In the genomic region with DNA sequence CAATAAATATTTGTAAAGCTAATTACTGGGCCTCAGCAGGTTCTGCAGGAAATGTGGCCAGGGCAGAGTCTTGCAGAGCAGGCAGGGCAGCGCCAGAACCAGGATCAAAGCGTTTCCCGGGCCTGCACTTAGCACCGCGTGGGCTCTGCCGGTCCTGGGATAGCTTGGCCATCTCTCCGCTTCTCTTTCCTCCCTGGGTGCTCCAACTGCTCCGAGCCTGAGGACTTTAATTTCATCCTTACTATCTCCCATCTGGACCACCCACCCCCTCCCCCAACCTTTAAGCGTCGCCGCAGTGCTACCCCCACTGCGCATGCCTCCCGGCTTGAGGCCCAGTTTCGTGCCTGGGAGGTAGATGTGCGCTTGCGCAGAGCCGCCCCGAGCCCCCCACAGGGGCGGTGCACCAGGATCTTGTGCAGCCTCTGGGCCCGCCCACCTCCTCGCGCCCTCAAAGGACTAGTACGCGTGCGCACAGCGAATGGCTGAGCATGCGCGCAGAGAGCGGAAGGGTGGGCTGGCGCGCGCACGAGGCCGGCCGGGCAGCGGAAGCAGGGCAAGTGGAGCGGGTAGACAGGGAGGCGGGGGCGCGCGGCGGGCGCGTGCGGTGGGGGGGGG, we compare ENCODE assay signal across 7 mouse cellular contexts. TPM values are rescaled to one million over a fixed set of nuclear protein-coding genes. Genes with fewer than 3 reads are reported as not detected.
DNase-seq lines count a peak whose midpoint lies in the region; ATAC-seq lines count a peak whose summit lies in the region.

Gene Smarca4, plus strand, starts transcription at position 553 of the 615 bp plus-strand sequence.

- H3K36me3 ChIP-seq in embryonic facial prominence, embryonic 12.5 days, result no peaks in the 10 kb centered on the region
- H3K36me3 ChIP-seq in limb, embryonic 11.5 days (ENCODE audit: control insufficient read depth, insufficient read depth, low read length), result no peaks in the 10 kb centered on the region
- no peaks in the 10 kb centered on the region; the same call in none of the 2 replicates for H3K36me3 ChIP-seq in midbrain, embryonic 14.5 days (ENCODE audit: control insufficient read depth, insufficient read depth, low read length)

- peak; percentile 99 for DNase-seq in adrenal gland, postnatal 25 days
- DNase-seq in heart, adult 11 months, result peak; percentile 100
- peak; percentile 100 for DNase-seq in kidney, adult 18-20 months
- DNase-seq in limb, embryonic 11.5 days (ENCODE audit: low spot score), result peak; percentile 100
- DNase-seq in midbrain, embryonic 14.5 days, result peak; percentile 100
- peak; percentile 99 for DNase-seq in spleen, adult 18-20 months

- H3K27ac ChIP-seq in embryonic facial prominence, embryonic 12.5 days, result peak within 1 kb of the TSS; percentile 99
- H3K27ac ChIP-seq in limb, embryonic 11.5 days (replicated peaks; ENCODE audit: low read depth, low read length), result peak within 1 kb of the TSS; percentile 97
- H3K27ac ChIP-seq in midbrain, embryonic 14.5 days (replicated peaks; ENCODE audit: low read depth, low read length), result peak within 1 kb of the TSS; percentile 99

- H3K9ac ChIP-seq in embryonic facial prominence, embryonic 12.5 days, result peak within 1 kb of the TSS; percentile 84
- H3K9ac ChIP-seq in limb, embryonic 11.5 days (ENCODE audit: low read length), result peak within 1 kb of the TSS; percentile 96
- peak within 1 kb of the TSS; percentile 96 for H3K9ac ChIP-seq in midbrain, embryonic 14.5 days (replicated peaks; ENCODE audit: low read length)

- peak; percentile 96 for ATAC-seq in embryonic facial prominence, embryonic 12.5 days (ENCODE audit: insufficient number of reproducible peaks, insufficient read depth, low FRiP score, low TSS enrichment)
- ATAC-seq in limb, embryonic 11.5 days (ENCODE audit: insufficient number of reproducible peaks, low FRiP score, low TSS enrichment, low read depth), result peak; percentile 92
- ATAC-seq in midbrain, embryonic 14.5 days (ENCODE audit: low FRiP score, low TSS enrichment), result peak; percentile 93

- 1% methylated on average over 45 of the region's 45 CpGs for WGBS in embryonic facial prominence, embryonic 12.5 days
- under 1% methylated on average over 26 of the region's 45 CpGs for WGBS in limb, embryonic 11.5 days
- WGBS in midbrain, embryonic 14.5 days, result under 1% methylated on average over 42 of the region's 45 CpGs

- H3K4me1 ChIP-seq in embryonic facial prominence, embryonic 12.5 days, result peaks cover 9% of the 10 kb centered on the region
- no peaks in the 10 kb centered on the region for H3K4me1 ChIP-seq in limb, embryonic 11.5 days (ENCODE audit: control insufficient read depth, insufficient read depth, low read length)
- peaks cover 17% of the 10 kb centered on the region for H3K4me1 ChIP-seq in midbrain, embryonic 14.5 days (ENCODE audit: control insufficient read depth, insufficient read depth, low read length)

- H3K27me3 ChIP-seq in embryonic facial prominence, embryonic 12.5 days, result no peaks in the 10 kb centered on the region
- no peaks in the 10 kb centered on the region for H3K27me3 ChIP-seq in limb, embryonic 11.5 days (ENCODE audit: control insufficient read depth, insufficient read depth, low read length)
- no peaks in the 10 kb centered on the region for H3K27me3 ChIP-seq in midbrain, embryonic 14.5 days (ENCODE audit: control insufficient read depth, insufficient read depth, low read length)

- H3K4me3 ChIP-seq in embryonic facial prominence, embryonic 12.5 days, result peak within 1 kb of the TSS; percentile 74
- H3K4me3 ChIP-seq in limb, embryonic 11.5 days (ENCODE audit: low read depth, low read length), result peak within 1 kb of the TSS; percentile 74
- H3K4me3 ChIP-seq in midbrain, embryonic 14.5 days (replicated peaks; ENCODE audit: low read depth, low read length), result peak within 1 kb of the TSS; percentile 76

- peak within 1 kb of the TSS; percentile 62 for H3K4me2 ChIP-seq in embryonic facial prominence, embryonic 12.5 days (replicated peaks)
- H3K4me2 ChIP-seq in limb, embryonic 11.5 days (ENCODE audit: low read depth, severe bottlenecking), result peak within 1 kb of the TSS; percentile 67
- H3K4me2 ChIP-seq in midbrain, embryonic 14.5 days (ENCODE audit: low read length), result peak within 1 kb of the TSS; percentile 73

- no peaks in the 10 kb centered on the region for H3K9me3 ChIP-seq in embryonic facial prominence, embryonic 12.5 days
- no peaks in the 10 kb centered on the region for H3K9me3 ChIP-seq in limb, embryonic 11.5 days (ENCODE audit: control insufficient read depth, low read length)
- no peaks in the 10 kb centered on the region for H3K9me3 ChIP-seq in midbrain, embryonic 14.5 days (ENCODE audit: control insufficient read depth, low read length)

RNA-seq across cellular contexts. Expression of gene Smarca4, which starts in this region (rescaled TPM):
- 87.3 and 87.4 TPM in 2 replicates for total RNA-seq in adrenal gland, postnatal 25 days (2021)
- 126 and 130 TPM in 2 replicates for polyA plus RNA-seq in embryonic facial prominence, embryonic 12.5 days (2016; fragmentation: Nextera tagmentation; extraction: Ambion mirVana)
- polyA plus RNA-seq in limb, embryonic 11.5 days (2014; fragmentation: Nextera tagmentation; extraction: Ambion mirVana), result 143 and 155 TPM in 2 replicates
- polyA plus RNA-seq in midbrain, embryonic 14.5 days (2014; fragmentation: Nextera tagmentation; extraction: Ambion mirVana), result 162 and 179 TPM in 2 replicates

Comparison
In these comparisons a context has a peak if more than half of its experiments do, and no peak if none do; other contexts are left out.
1. Peak in every context shown above with its lines: DNase-seq, ATAC-seq, H3K4me3 ChIP-seq and H3K27ac ChIP-seq.